Mouse (Mus musculus) megakaryocyte, embryonic 14.5 days (primary cell): ENCODE measurements at regions not wholly inside any gene's neighbourhood (a gene's known extent, or its start where the extent isn't known, plus 50 kb on each side); places are given as distances from the start of the nearest gene placed in this dataset.

Experiments
- FLI1 ChIP-seq: IDR thresholded peaks from 2 replicates; pipeline ENCODE4 v1.6.1; 2012; ENCODE audit warnings: low read length, inconsistent platforms, mixed read lengths
- GATA1 ChIP-seq: IDR thresholded peaks from 3 replicates; pipeline ENCODE4 v1.6.1; 2012; ENCODE audit warnings: mixed read lengths, low read length, inconsistent platforms, borderline replicate concordance

GRCm38 (mm10) chr14:115042055-115042564, 49.9 kb upstream of the Gpc5 start:
- TF ChIP-seq GATA1 (no peak), FLI1 (no peak)
